Mouse (Mus musculus) ES-CJ7 (cell line): ENCODE measurements at regions not wholly inside any gene's neighbourhood (a gene's known extent, or its start where the extent isn't known, plus 50 kb on each side); places are given as distances from the start of the nearest gene placed in this dataset.

Experiments used
- DNase-seq: peaks from one replicate; pipeline ENCODE4 v3.0.0; 2011; ENCODE audit warnings: low read depth, low spot score

GRCm38 (mm10) chr6:60445591-60445990, 384.1 kb downstream of the Snca start:
- DNase-seq: no peak

- no peak for DNase-seq
Measured at GRCm38 (mm10) chr6:60441952-60442351, 387.7 kb downstream of the Snca start.

GRCm38 (mm10) chr6:60411669-60412068, 418.0 kb downstream of the Snca start:
- DNase-seq: peak; percentile 38

GRCm38 (mm10) chr6:60411239-60411638, 418.4 kb downstream of the Snca start:
- DNase-seq: peak; percentile 84

- DNase-seq: peak; percentile 88
Measured at GRCm38 (mm10) chr6:60410051-60410785, 419.4 kb downstream of the Snca start.

- peak; percentile 92 for DNase-seq
Measured at GRCm38 (mm10) chr6:60409094-60409493, 420.6 kb downstream of the Snca start.

GRCm38 (mm10) chr6:60406861-60407260, 422.8 kb downstream of the Snca start:
- peak; percentile 74 for DNase-seq

GRCm38 (mm10) chr6:60363931-60364330, 465.7 kb downstream of the Snca start:
- DNase-seq: peak; percentile 93

GRCm38 (mm10) chr6:60345448-60345847, 484.2 kb downstream of the Snca start:
- DNase-seq: peak; percentile 54
